13 mouse cellular contexts compared by ENCODE assay signal in the genomic region with DNA sequence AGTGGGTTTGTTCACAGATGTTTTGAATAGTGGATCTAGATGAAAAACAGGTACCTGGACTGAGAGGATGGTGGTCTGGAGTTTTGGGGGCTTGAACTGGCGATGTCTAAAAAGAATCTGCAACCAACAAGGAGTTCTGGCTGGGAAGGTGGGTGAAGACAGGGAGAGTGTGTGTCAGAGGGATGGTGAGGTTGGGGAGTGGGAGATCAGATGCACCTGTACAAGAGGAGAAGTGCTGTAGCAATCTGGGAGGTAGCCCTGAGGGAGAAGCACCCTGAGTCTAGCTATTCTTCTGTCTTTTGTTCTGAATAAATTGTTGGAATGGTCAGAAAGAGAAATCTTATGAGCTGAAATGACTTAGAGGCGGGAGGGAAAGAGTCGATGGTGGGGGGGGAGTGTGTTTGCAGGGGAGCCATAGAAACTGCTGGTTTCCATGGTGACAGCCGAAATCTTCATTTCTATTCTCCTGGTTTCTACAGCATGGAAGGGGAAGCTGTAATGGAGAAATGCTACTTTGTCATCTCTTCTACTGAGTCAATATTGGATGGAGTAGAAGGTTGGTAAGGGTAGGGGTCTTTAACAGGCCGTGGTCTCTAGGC.
A peak's percentile ranks its signal among the peaks of the same experiment; 100 is the strongest.
DNase-seq lines count a peak whose midpoint lies in the region; ATAC-seq lines count a peak whose summit lies in the region.
"Had no signal": no experiment of that assay in that cellular context is flagged by ENCODE, and none has a peak within 500 bp of the region (broad histone marks: within the 10 kb centered on the region; RNA-seq: fewer than 3 reads in every experiment).

No protein-coding gene starts in this region.

- no peaks in the 10 kb centered on the region for H3K27me3 ChIP-seq in midbrain, embryonic 12.5 days
- H3K27me3 ChIP-seq in midbrain, embryonic 11.5 days (ENCODE audit: control insufficient read depth, insufficient read depth, low read length), result no peaks in the 10 kb centered on the region
- no peaks in the 10 kb centered on the region for H3K27me3 ChIP-seq in midbrain, embryonic 16.5 days (ENCODE audit: control insufficient read depth, insufficient read depth, low read depth, low read length)

- H3K9ac ChIP-seq in midbrain, embryonic 12.5 days (replicated peaks), result no peak overlapping the region
- no peak overlapping the region for H3K9ac ChIP-seq in midbrain, embryonic 11.5 days (ENCODE audit: low read length)
- peak overlapping the region; percentile 17; the same call in 1 of the 2 replicates for H3K9ac ChIP-seq in midbrain, embryonic 16.5 days (ENCODE audit: low read depth, low read length)

- peak overlapping the region; percentile 30; the same call in 1 of the 2 replicates for H3K27ac ChIP-seq in midbrain, embryonic 12.5 days (replicated peaks)
- no peak overlapping the region for H3K27ac ChIP-seq in midbrain, embryonic 11.5 days (ENCODE audit: low read depth, low read length)
- H3K27ac ChIP-seq in midbrain, embryonic 16.5 days (ENCODE audit: low read length), result peak overlapping the region; percentile 93
- H3K27ac ChIP-seq: macrophage had no signal

- DNase-seq in midbrain, embryonic 11.5 days (ENCODE audit: low spot score, missing footprints), result no peak
- peak; percentile 35 to 64 for DNase-seq in frontal cortex, postnatal 36 days (ENCODE audit: low spot score in 2 of 2)
- peak; percentile 87 for DNase-seq in telencephalon, adult 2 months (ENCODE audit: low read depth, low spot score)
- no peak for DNase-seq in heart, postnatal 4 days
- no peak for DNase-seq in c-Kit-positive CD71-positive TER-119-positive erythroid progenitor cells, embryonic 14.5 days (ENCODE audit: low spot score)
- DNase-seq: adrenal gland, postnatal 14 days; cerebellum, adult 18-20 months; kidney, adult 9 months; spleen, adult 18-20 months had no signal

- WGBS in midbrain, embryonic 12.5 days, result 54% methylated on average over 5 of the region's 5 CpGs
- 65% methylated on average over 5 of the region's 5 CpGs for WGBS in midbrain, embryonic 11.5 days
- WGBS in midbrain, embryonic 16.5 days, result 32% methylated on average over 5 of the region's 5 CpGs

- no peaks in the 10 kb centered on the region for H3K36me3 ChIP-seq in midbrain, embryonic 12.5 days
- H3K36me3 ChIP-seq in midbrain, embryonic 11.5 days (ENCODE audit: control insufficient read depth, insufficient read depth, low read length), result no peaks in the 10 kb centered on the region
- no peaks in the 10 kb centered on the region for H3K36me3 ChIP-seq in midbrain, embryonic 16.5 days (ENCODE audit: control insufficient read depth, insufficient read depth, low read length)

- H3K4me1 ChIP-seq in midbrain, embryonic 12.5 days, result 0 out of 2 replicates have a peak, but pooled peaks cover 3% of the 10 kb centered on the region
- H3K4me1 ChIP-seq in midbrain, embryonic 11.5 days (ENCODE audit: control insufficient read depth, insufficient read depth, low read length), result no peaks in the 10 kb centered on the region
- H3K4me1 ChIP-seq in midbrain, embryonic 16.5 days (ENCODE audit: control insufficient read depth, insufficient read depth, low read length), result peaks cover 24% of the 10 kb centered on the region

- H3K9me3 ChIP-seq in midbrain, embryonic 12.5 days, result no peaks in the 10 kb centered on the region
- H3K9me3 ChIP-seq in midbrain, embryonic 11.5 days (ENCODE audit: control insufficient read depth, low read length), result no peaks in the 10 kb centered on the region
- H3K9me3 ChIP-seq in midbrain, embryonic 16.5 days (replicated peaks; ENCODE audit: control insufficient read depth, low read length, poor library complexity, severe bottlenecking), result no peaks in the 10 kb centered on the region

- no peak overlapping the region for H3K4me3 ChIP-seq in midbrain, embryonic 12.5 days
- no peak overlapping the region for H3K4me3 ChIP-seq in midbrain, embryonic 11.5 days (ENCODE audit: low read depth, low read length)
- H3K4me3 ChIP-seq in midbrain, embryonic 16.5 days (ENCODE audit: low read depth, low read length), result peak overlapping the region; percentile 13; the same call in 1 of the 2 replicates

- H3K4me2 ChIP-seq in midbrain, embryonic 12.5 days (replicated peaks), result no peak overlapping the region
- H3K4me2 ChIP-seq in midbrain, embryonic 11.5 days, result no peak overlapping the region
- H3K4me2 ChIP-seq in midbrain, embryonic 16.5 days (ENCODE audit: low read length), result peak overlapping the region; percentile 48
- H3K4me2 ChIP-seq: liver, embryonic 11.5 days had no signal

- no peak for ATAC-seq in midbrain, embryonic 12.5 days (ENCODE audit: low FRiP score, low read depth)
- ATAC-seq in midbrain, embryonic 11.5 days (ENCODE audit: low FRiP score), result no peak
- ATAC-seq in midbrain, embryonic 16.5 days, result peak; percentile 84

Comparison
In these comparisons a context has a peak if more than half of its experiments do, and no peak if none do; other contexts are left out.
1. DNase-seq: peak in frontal cortex, postnatal 36 days (2 of 2) and telencephalon, adult 2 months (single experiment); none in midbrain, embryonic 11.5 days (single experiment), heart, postnatal 4 days (single experiment) and c-Kit-positive CD71-positive TER-119-positive erythroid progenitor cells, embryonic 14.5 days (single experiment).